Comparison of ENCODE assay signal across 8 mouse cellular contexts in the genomic region with DNA sequence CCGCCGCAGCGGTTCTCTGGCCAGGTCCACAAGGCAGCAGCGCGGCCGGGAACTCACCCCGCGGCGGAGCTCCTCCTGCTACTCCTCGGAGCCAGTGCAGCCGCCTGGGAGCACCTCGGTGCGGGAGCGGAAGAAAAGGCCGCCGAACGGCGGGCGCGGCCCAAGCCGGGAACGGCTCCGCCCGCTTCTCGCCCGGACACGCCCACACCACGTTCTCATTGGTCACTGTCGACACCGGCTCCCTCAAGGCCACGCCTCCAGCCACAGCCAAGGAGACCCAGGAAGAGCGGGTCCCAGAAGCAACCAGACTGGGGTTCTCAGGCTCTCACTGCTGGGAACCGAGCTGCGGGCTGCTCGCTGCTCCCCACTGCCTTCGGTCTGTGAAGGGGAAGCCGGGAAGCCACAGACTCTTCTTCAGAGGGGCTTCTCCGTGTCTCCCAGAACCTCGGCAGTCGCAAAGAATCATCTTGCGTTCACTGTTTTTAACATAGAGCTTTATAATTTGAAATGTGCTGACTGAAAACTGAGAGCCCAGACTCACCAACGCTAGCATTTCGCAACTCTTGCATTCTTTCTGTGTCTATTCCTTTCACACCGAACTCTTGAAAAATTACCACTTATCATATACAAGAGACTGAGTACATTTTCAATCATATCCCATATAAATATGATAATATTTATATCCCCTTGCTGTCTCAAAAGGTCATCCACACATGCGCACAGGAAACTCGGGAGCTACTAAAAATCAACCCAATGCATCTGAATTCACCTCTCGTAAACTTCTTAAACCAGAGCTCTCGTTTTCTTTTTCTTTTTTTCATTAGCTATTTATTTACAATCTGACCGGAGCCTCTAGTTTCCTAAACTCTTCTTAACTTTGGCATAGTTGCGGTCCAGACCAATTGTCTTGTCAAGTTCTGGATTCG. TPM values are rescaled to one million over a fixed set of nuclear protein-coding genes. Genes with fewer than 3 reads are reported as not detected.
DNase-seq lines count a peak whose midpoint lies in the region; ATAC-seq and TF ChIP-seq lines count a peak whose summit lies in the region.

A gene (minus strand): TSS at position 170 of the 926 bp plus-strand sequence.

- ATAC-seq in G1E (ENCODE audit: extremely low read depth, insufficient number of reproducible peaks, low FRiP score, poor library complexity, severe bottlenecking): peak; percentile 98
- ATAC-seq in forebrain, embryonic 16.5 days: peak; percentile 99
- ATAC-seq in lung, embryonic 15.5 days (ENCODE audit: borderline replicate concordance, extremely low read depth, low FRiP score, low TSS enrichment): peak; percentile 99

- peak within 1 kb of the TSS; percentile 82 for H3K4me3 ChIP-seq in G1E (ENCODE audit: low read depth, low read length)
- peak within 1 kb of the TSS; percentile 87 for H3K4me3 ChIP-seq in forebrain, embryonic 16.5 days (replicated peaks; ENCODE audit: low read length)
- H3K4me3 ChIP-seq in lung, embryonic 15.5 days: peak within 1 kb of the TSS; percentile 77

- H3K4me1 ChIP-seq in G1E (ENCODE audit: insufficient read depth, low read depth, low read length): peaks cover 22% of the 10 kb centered on the region
- 0 out of 2 replicates have a peak, but pooled peaks cover 7% of the 10 kb centered on the region for H3K4me1 ChIP-seq in forebrain, embryonic 16.5 days (replicated peaks; ENCODE audit: control insufficient read depth, insufficient read depth, low read length)
- H3K4me1 ChIP-seq in lung, embryonic 15.5 days: no peaks in the 10 kb centered on the region; the same call in 1 of the 2 replicates

- no peak for TF ChIP-seq CTCF in G1E (IDR thresholded peaks at IDR 0.05; ENCODE audit: low read depth, low read length)

- 8% methylated on average over 50 of the region's 51 CpGs for WGBS in forebrain, embryonic 16.5 days
- 4% methylated on average over 51 of the region's 51 CpGs for WGBS in lung, embryonic 15.5 days

- peaks cover 16% of the 10 kb centered on the region for H3K36me3 ChIP-seq in G1E (replicated peaks)
- no peaks in the 10 kb centered on the region for H3K36me3 ChIP-seq in forebrain, embryonic 16.5 days (ENCODE audit: control insufficient read depth, insufficient read depth)
- no peaks in the 10 kb centered on the region for H3K36me3 ChIP-seq in lung, embryonic 15.5 days

- peak within 1 kb of the TSS; percentile 87 for H3K9ac ChIP-seq in forebrain, embryonic 16.5 days (replicated peaks; ENCODE audit: low read depth, low read length)
- H3K9ac ChIP-seq in lung, embryonic 15.5 days: peak within 1 kb of the TSS; percentile 58

- H3K9me3 ChIP-seq in G1E (replicated peaks): no peaks in the 10 kb centered on the region
- no peaks in the 10 kb centered on the region for H3K9me3 ChIP-seq in forebrain, embryonic 16.5 days (ENCODE audit: control insufficient read depth, low read length)
- H3K9me3 ChIP-seq in lung, embryonic 15.5 days: no peaks in the 10 kb centered on the region

- peak within 1 kb of the TSS; percentile 93 for H3K27ac ChIP-seq in forebrain, embryonic 16.5 days (ENCODE audit: low read length)
- H3K27ac ChIP-seq in lung, embryonic 15.5 days: peak within 1 kb of the TSS; percentile 74

- intact Hi-C loops in heart, postnatal 36 days (cut with DNase I): loop anchor here (1.0 kb wide), 1 partner anchor 42 kb away; no protein-coding TSS in a partner anchor

- H3K4me2 ChIP-seq in forebrain, embryonic 16.5 days (ENCODE audit: low read length): peak within 1 kb of the TSS; percentile 83
- peak within 1 kb of the TSS; percentile 91 for H3K4me2 ChIP-seq in lung, embryonic 15.5 days

- peaks cover 2% of the 10 kb centered on the region; the same call in 1 of the 2 replicates for H3K27me3 ChIP-seq in G1E (ENCODE audit: insufficient read depth, low read length)
- H3K27me3 ChIP-seq in forebrain, embryonic 16.5 days (replicated peaks; ENCODE audit: control insufficient read depth, insufficient read depth, low read length): peaks cover 2% of the 10 kb centered on the region; the same call in 1 of the 2 replicates
- H3K27me3 ChIP-seq in lung, embryonic 15.5 days: peaks cover 9% of the 10 kb centered on the region

- DNase-seq in G1E (ENCODE audit: low spot score): peak; percentile 95
- DNase-seq in cerebellum, adult 18-20 months: peak; percentile 97 to 99
- peak; percentile 96 to 97 for DNase-seq in heart, postnatal 36 days
- peak; percentile 94 to 95 for DNase-seq in layer of hippocampus, adult 8-10 months (ENCODE audit: low spot score in 2 of 2)
- peak; percentile 97 for DNase-seq in ovary, adult 18-20 months (ENCODE audit: low spot score)
- peak; percentile 95 for DNase-seq in thymus, postnatal 0 days (ENCODE audit: low spot score)

RNA-seq across cellular contexts. Expression of the gene that starts here (rescaled TPM):
- total RNA-seq in G1E (2014; fragmentation: Nextera tagmentation) (33.9 and 40.4 TPM in 2 replicates), G1E (2017) (20.3 and 20.5 TPM in 2 replicates)
- 44.3 and 54.7 TPM in 2 replicates for polyA plus RNA-seq in G1E (2012)
- 9.3 and 10.0 TPM in 2 replicates for polyA plus RNA-seq in forebrain, embryonic 16.5 days (2015; fragmentation: Nextera tagmentation; extraction: Ambion mirVana)
- 10 to 100 TPM; 11.0 to 15.5 TPM for total RNA-seq in heart, postnatal 36 days (2021)
- 10 to 100 TPM; 13.0 to 15.3 (median 14.3) TPM for total RNA-seq in layer of hippocampus, adult 8-10 months (2022)
- polyA plus RNA-seq in lung, embryonic 15.5 days (2015; fragmentation: Nextera tagmentation; extraction: Ambion mirVana): 3.6 and 3.8 TPM in 2 replicates
- polyA plus RNA-seq in thymus, postnatal 0 days (2015; fragmentation: Nextera tagmentation; extraction: Ambion mirVana): 7.4 and 7.7 TPM in 2 replicates

Comparison
In these comparisons a context has a peak if more than half of its experiments do, and no peak if none do; other contexts are left out.
1. Peak in every context shown above with its lines: DNase-seq, ATAC-seq, H3K4me3 ChIP-seq and H3K27ac ChIP-seq.